Mouse (Mus musculus) ES-E14 (cell line): ENCODE data around the gene Hspa1l. TPM values are rescaled to one million over a fixed set of nuclear protein-coding genes. Genes with fewer than 3 reads are reported as not detected.

Experiments
- DNase-seq: peaks from one replicate; pipeline ENCODE4 v3.0.0-alpha.2; 2013; ENCODE audit warnings: low read depth, low spot score
- H3K27ac ChIP-seq: 2 replicates; pipeline ENCODE4 v1.5.1; 2012; ENCODE audit warnings: low read depth, mild to moderate bottlenecking, low read length, moderate library complexity, mixed read lengths; ENCODE audit not compliant: poor library complexity, insufficient read depth, severe bottlenecking
- H3K36me3 ChIP-seq: 2 replicates; pipeline ENCODE4 v1.6.1; 2012; ENCODE audit warnings: mild to moderate bottlenecking, low read length, moderate library complexity, mixed read lengths; ENCODE audit not compliant: control insufficient read depth, poor library complexity, insufficient read depth, severe bottlenecking
- H3K4me1 ChIP-seq, 2 experiments: fragments of 150-350 bp in 1 of 2; sonication (generic) in 1 of 2; 2 replicates each; pipeline ENCODE4 v1.6.1; 2012; ENCODE audit warnings: low read length in 2 of 2, mild to moderate bottlenecking in 1 of 2, mixed read lengths in 1 of 2; ENCODE audit not compliant: control insufficient read depth in 2 of 2, insufficient read depth in 2 of 2, poor library complexity in 1 of 2
- H3K4me3 ChIP-seq, 2 experiments: fragments of 150-350 bp in 1 of 2; sonication (generic) in 1 of 2; 2 replicates each; pipeline ENCODE4 v1.5.1; 2012; ENCODE audit warnings: low read length in 2 of 2, low read depth in 1 of 2, mild to moderate bottlenecking in 1 of 2, mixed read lengths in 1 of 2; ENCODE audit not compliant: insufficient read depth in 1 of 2, poor library complexity in 1 of 2, severe bottlenecking in 1 of 2
- H3K9ac ChIP-seq: 2 replicates; pipeline ENCODE4 v1.6.1; 2012; ENCODE audit warnings: low read depth, mild to moderate bottlenecking, low read length, mixed read lengths; ENCODE audit not compliant: poor library complexity, insufficient read depth, severe bottlenecking
- H3K9me3 ChIP-seq: fragments of 150-350 bp; sonication (generic); 2 replicates; pipeline ENCODE4 v1.6.1; 2012; ENCODE audit warnings: low read depth, mild to moderate bottlenecking, low read length; ENCODE audit not compliant: control insufficient read depth, insufficient read depth
- CHD2 ChIP-seq: IDR thresholded peaks from 2 replicates; pipeline ENCODE4 v1.6.1; 2014; ENCODE audit warnings: mild to moderate bottlenecking, low read depth, low read length, inconsistent platforms
- HCFC1 ChIP-seq: IDR thresholded peaks from 2 replicates; pipeline ENCODE4 v1.6.1; 2012; ENCODE audit warnings: low read length, inconsistent platforms, borderline replicate concordance; ENCODE audit not compliant: insufficient read depth
- MAFK ChIP-seq: IDR thresholded peaks from 2 replicates; pipeline ENCODE4 v1.6.1; 2014; ENCODE audit warnings: mild to moderate bottlenecking, low read depth, low read length, inconsistent platforms; ENCODE audit not compliant: insufficient read depth
- ZC3H11A ChIP-seq: IDR thresholded peaks from 2 replicates; pipeline ENCODE4 v1.6.1; 2012; ENCODE audit warnings: low read depth, mild to moderate bottlenecking, inconsistent platforms, low read length, borderline replicate concordance
- ZNF384 ChIP-seq: IDR thresholded peaks from 2 replicates; pipeline ENCODE4 v1.6.1; 2012; ENCODE audit warnings: low read depth, low read length, inconsistent platforms
- in situ Hi-C, 2 experiments: fragments of 600-800 bp; cut with MboI; formaldehyde crosslinking; loops; one replicate each; pipeline ENCODE4 v1.15.1; 2025; ENCODE audit warnings: low sequenced_read_pairs in 2 of 2, inconsistent platforms in 1 of 2; ENCODE audit not compliant: unreplicated experiment in 2 of 2
- total RNA-seq: library from RNA; depleted of rRNA; stranded (reverse); fragments of 300-350 nt; gene quantifications from 2 replicates; pipeline ENCODE4 v1.2.3, GENCODE M21; 2012

Hspa1l gene
- total RNA-seq, 1 experiment = 0.45 TPM

GRCm38 (mm10) chr17:35015296-35015695 is 42.8 kb downstream of the Hspa1l start:
- Histone ChIP-seq H3K9me3 (no peaks in the 10 kb centered on the region), H3K4me1 (peaks cover 0 to 8% of the 10 kb centered on the region in 2 experiments; a peak in 1 of 4 replicates), H3K9ac (no peak overlapping the region), H3K4me3 (no peak overlapping the region; a peak in 1 of 4 replicates), H3K36me3 (peaks cover 64% of the 10 kb centered on the region), H3K27ac (no peak overlapping the region)
- no peak for TF ChIP-seq MAFK
- no peak for TF ChIP-seq HCFC1
- TF ChIP-seq ZC3H11A = no peak
- TF ChIP-seq CHD2 = no peak
- no peak for TF ChIP-seq ZNF384
- no peak for DNase-seq
- in situ Hi-C loops = loop anchor here in 1 of 2 experiments (25.0 kb wide), 1 partner anchor 97 kb away; the partner anchor contains the start of genes Csnk2b, Gpank1, Ly6g5b and Ly6g5c

- TF ChIP-seq CHD2 (no peak), HCFC1 (no peak), ZNF384 (no peak), MAFK (no peak), ZC3H11A (no peak)
- in situ Hi-C loops = loop anchor here in 1 of 2 experiments (25.0 kb wide), 1 partner anchor 96 kb away; the partner anchor contains the start of genes Csnk2b, Gpank1, Ly6g5b and Ly6g5c
- Histone ChIP-seq H3K4me3 (no peak within 1 kb of the TSS; a peak in 1 of 4 replicates), H3K36me3 (peaks cover 53% of the 10 kb centered on the region), H3K9me3 (no peaks in the 10 kb centered on the region), H3K4me1 (peaks cover 0 to 10% of the 10 kb centered on the region in 2 experiments; a peak in 1 of 4 replicates), H3K9ac (no peak within 1 kb of the TSS), H3K27ac (no peak within 1 kb of the TSS)
- no peak for DNase-seq
Measured at GRCm38 (mm10) chr17:35016376-35016775, 43.9 kb downstream of the Hspa1l start, which contains the start of gene Vwa7. Gene Vwa7, plus strand, starts transcription at chr17:35016579.

GRCm38 (mm10) chr17:35016791-35017705 is 44.5 kb downstream of the Hspa1l start:
- DNase-seq = no peak
- peaks cover 2 to 14% of the 10 kb centered on the region in 2 experiments; a peak in 2 of 4 replicates for H3K4me1 ChIP-seq
- in situ Hi-C loops = loop anchor here in 1 of 2 experiments (25.0 kb wide), 1 partner anchor 95 kb away; the partner anchor contains the start of genes Csnk2b, Gpank1, Ly6g5b and Ly6g5c
- TF ChIP-seq ZNF384 (no peak), CHD2 (no peak), HCFC1 (no peak), ZC3H11A (no peak), MAFK (no peak)
- no peak overlapping the region for H3K9ac ChIP-seq
- peaks cover 47% of the 10 kb centered on the region for H3K36me3 ChIP-seq
- H3K9me3 ChIP-seq = no peaks in the 10 kb centered on the region
- H3K4me3 ChIP-seq = no peak overlapping the region
- H3K27ac ChIP-seq = no peak overlapping the region

GRCm38 (mm10) chr17:35017706-35018030 is 45.2 kb downstream of the Hspa1l start:
- Histone ChIP-seq H3K4me3 (no peak overlapping the region), H3K9ac (no peak overlapping the region), H3K27ac (no peak overlapping the region), H3K36me3 (peaks cover 40% of the 10 kb centered on the region), H3K9me3 (no peaks in the 10 kb centered on the region), H3K4me1 (peaks cover 2 to 14% of the 10 kb centered on the region in 2 experiments; a peak in 2 of 4 replicates)
- in situ Hi-C loops = loop anchor here in 1 of 2 experiments (25.0 kb wide), 1 partner anchor 95 kb away; the partner anchor contains the start of genes Csnk2b, Gpank1, Ly6g5b and Ly6g5c
- TF ChIP-seq ZNF384 = no peak
- DNase-seq = no peak
